Mouse (Mus musculus) hindbrain, embryonic 16.5 days (tissue): ENCODE measurements around the gene 4931406C07Rik. TPM values are rescaled to one million over a fixed set of nuclear protein-coding genes. Genes with fewer than 3 reads are reported as not detected.

Experiments used
- ATAC-seq: fragments of 200-750 bp; cut with Nextera tagmentation; 2 replicates; pipeline ENCODE4 v1.8.0; 2017; ENCODE audit warnings: moderate TSS enrichment, moderate library complexity
- H3K27ac ChIP-seq: fragments of 300-500 bp; sonication (generic); 2 replicates; pipeline ENCODE4 v1.5.1; 2014; ENCODE audit warnings: low read depth, mild to moderate bottlenecking, control low read depth, low read length, moderate library complexity
- H3K27me3 ChIP-seq: fragments of 300-500 bp; sonication (generic); replicated peaks from 2 replicates; pipeline ENCODE4 v1.6.1; 2014; ENCODE audit warnings: low read length; ENCODE audit not compliant: control insufficient read depth, insufficient read depth
- H3K36me3 ChIP-seq: fragments of 300-500 bp; sonication (generic); 2 replicates; pipeline ENCODE4 v1.6.1; 2014; ENCODE audit warnings: mild to moderate bottlenecking, low read length, moderate library complexity, mixed read lengths; ENCODE audit not compliant: control insufficient read depth, insufficient read depth
- H3K4me1 ChIP-seq: fragments of 300-500 bp; sonication (generic); 2 replicates; pipeline ENCODE4 v1.6.1; 2014; ENCODE audit warnings: low read depth, low read length; ENCODE audit not compliant: control insufficient read depth, insufficient read depth
- H3K4me2 ChIP-seq: fragments of 300-500 bp; sonication (generic); 2 replicates; pipeline ENCODE4 v1.6.1; 2014; ENCODE audit warnings: mild to moderate bottlenecking, low read length, control low read depth, moderate library complexity
- H3K4me3 ChIP-seq: fragments of 300-500 bp; sonication (generic); 2 replicates; pipeline ENCODE4 v1.5.1; 2014; ENCODE audit warnings: mild to moderate bottlenecking, low read length, control low read depth, moderate library complexity
- H3K9ac ChIP-seq: fragments of 300-500 bp; sonication (generic); 2 replicates; pipeline ENCODE4 v1.6.1; 2014; ENCODE audit warnings: low read depth, mild to moderate bottlenecking, control low read depth, low read length, moderate library complexity
- H3K9me3 ChIP-seq: fragments of 300-500 bp; sonication (generic); 2 replicates; pipeline ENCODE4 v1.6.1; 2014; ENCODE audit warnings: mild to moderate bottlenecking, low read length, moderate library complexity; ENCODE audit not compliant: control insufficient read depth
- WGBS: fragments of 180-500 bp; shearing (Covaris S2); extraction: QIAGEN DNeasy Blood & Tissue Kit; methylation state at CpG from one replicate; pipeline ENCODE4 v1.1.7; 2014; 5-methylcytosine and 5-hydroxymethylcytosine counted together
- polyA plus RNA-seq: library from polyadenylated mRNA; unstranded; fragments of >200 nt; fragmentation: Nextera tagmentation; extraction: Ambion mirVana; gene quantifications from 2 replicates; pipeline ENCODE4 v1.2.1, GENCODE M21; 2015

The 4931406C07Rik gene
- polyA plus RNA-seq, 1 experiment from 2014 or later = 13.7 TPM

- WGBS = 82% methylated on average over 14 of the region's 14 CpGs
- no peak overlapping the region for H3K27ac ChIP-seq
- H3K36me3 ChIP-seq = no peaks in the 10 kb centered on the region
- H3K9me3 ChIP-seq = no peaks in the 10 kb centered on the region
- H3K4me1 ChIP-seq = no peaks in the 10 kb centered on the region
- H3K4me3 ChIP-seq = no peak overlapping the region
- no peak overlapping the region for H3K4me2 ChIP-seq
- no peaks in the 10 kb centered on the region for H3K27me3 ChIP-seq
- H3K9ac ChIP-seq = no peak overlapping the region
- no peak for ATAC-seq
These were observed 60.8 kb downstream of the 4931406C07Rik start for GRCm38 (mm10) chr9:15245319-15246075.

GRCm38 (mm10) chr9:15242130-15242529 is 64.1 kb downstream of the 4931406C07Rik start:
- H3K27me3 ChIP-seq = no peaks in the 10 kb centered on the region
- H3K4me1 ChIP-seq = peaks cover 9% of the 10 kb centered on the region
- no peak overlapping the region for H3K4me2 ChIP-seq
- H3K36me3 ChIP-seq = no peaks in the 10 kb centered on the region
- no peaks in the 10 kb centered on the region for H3K9me3 ChIP-seq
- H3K9ac ChIP-seq = no peak overlapping the region
- H3K4me3 ChIP-seq = no peak overlapping the region
- no peak for ATAC-seq
- no peak overlapping the region for H3K27ac ChIP-seq
- WGBS = 85% methylated on average over 1 of the region's 1 CpGs

GRCm38 (mm10) chr9:15241596-15241939 is 64.7 kb downstream of the 4931406C07Rik start:
- no peaks in the 10 kb centered on the region for H3K27me3 ChIP-seq
- no peak overlapping the region for H3K4me2 ChIP-seq
- H3K9ac ChIP-seq = no peak overlapping the region
- no peaks in the 10 kb centered on the region for H3K36me3 ChIP-seq
- ATAC-seq = no peak
- no peak overlapping the region for H3K4me3 ChIP-seq
- H3K27ac ChIP-seq = no peak overlapping the region
- WGBS = 52% methylated on average over 9 of the region's 9 CpGs
- no peaks in the 10 kb centered on the region for H3K9me3 ChIP-seq
- H3K4me1 ChIP-seq = peaks cover 9% of the 10 kb centered on the region

GRCm38 (mm10) chr9:15240863-15241595 is 65.2 kb downstream of the 4931406C07Rik start:
- Histone ChIP-seq H3K9ac (no peak overlapping the region), H3K36me3 (no peaks in the 10 kb centered on the region), H3K4me3 (no peak overlapping the region), H3K4me1 (peaks cover 9% of the 10 kb centered on the region), H3K4me2 (no peak overlapping the region), H3K9me3 (no peaks in the 10 kb centered on the region), H3K27me3 (no peaks in the 10 kb centered on the region), H3K27ac (no peak overlapping the region)
- 71% methylated on average over 6 of the region's 6 CpGs for WGBS
- ATAC-seq = no peak

GRCm38 (mm10) chr9:15240006-15240405 is 66.2 kb downstream of the 4931406C07Rik start:
- H3K4me1 ChIP-seq = peaks cover 9% of the 10 kb centered on the region
- no peak for ATAC-seq
- H3K27ac ChIP-seq = no peak overlapping the region
- 88% methylated on average over 6 of the region's 6 CpGs for WGBS
- no peak overlapping the region for H3K9ac ChIP-seq
- H3K9me3 ChIP-seq = no peaks in the 10 kb centered on the region
- no peak overlapping the region for H3K4me3 ChIP-seq
- H3K4me2 ChIP-seq = peak overlapping the region; percentile 90
- no peaks in the 10 kb centered on the region for H3K27me3 ChIP-seq
- no peaks in the 10 kb centered on the region for H3K36me3 ChIP-seq

- Histone ChIP-seq H3K9me3 (no peaks in the 10 kb centered on the region), H3K27me3 (no peaks in the 10 kb centered on the region), H3K9ac (peak within 1 kb of the TSS; percentile 82), H3K36me3 (no peaks in the 10 kb centered on the region), H3K4me3 (peak within 1 kb of the TSS; percentile 58), H3K27ac (peak within 1 kb of the TSS; percentile 82), H3K4me2 (peak within 1 kb of the TSS; percentile 90), H3K4me1 (peaks cover 9% of the 10 kb centered on the region)
- 5% methylated on average over 33 of the region's 35 CpGs for WGBS
- peak; percentile 95 for ATAC-seq
These were observed 67.0 kb downstream of the 4931406C07Rik start, which contains the start of gene Vstm5 for GRCm38 (mm10) chr9:15239042-15239925. Gene Vstm5 (plus strand): TSS chr9:15239045.

GRCm38 (mm10) chr9:15238297-15238990 is 67.8 kb downstream of the 4931406C07Rik start:
- H3K4me3 ChIP-seq = peak overlapping the region; percentile 58
- H3K36me3 ChIP-seq = no peaks in the 10 kb centered on the region
- peak overlapping the region; percentile 82 for H3K27ac ChIP-seq
- no peak for ATAC-seq
- WGBS = 63% methylated on average over 16 of the region's 16 CpGs
- H3K9me3 ChIP-seq = no peaks in the 10 kb centered on the region
- H3K27me3 ChIP-seq = no peaks in the 10 kb centered on the region
- peaks cover 9% of the 10 kb centered on the region for H3K4me1 ChIP-seq
- H3K9ac ChIP-seq = peak overlapping the region; percentile 82
- peak overlapping the region; percentile 90 for H3K4me2 ChIP-seq

GRCm38 (mm10) chr9:15237516-15238296 is 68.5 kb downstream of the 4931406C07Rik start:
- H3K9me3 ChIP-seq = no peaks in the 10 kb centered on the region
- no peak overlapping the region for H3K4me3 ChIP-seq
- H3K27ac ChIP-seq = no peak overlapping the region; the same call in 1 of the 2 replicates
- peaks cover 9% of the 10 kb centered on the region for H3K4me1 ChIP-seq
- H3K27me3 ChIP-seq = no peaks in the 10 kb centered on the region
- no peak for ATAC-seq
- H3K9ac ChIP-seq = 0 out of 2 replicates have a peak overlapping the region, but pooled peaks have one; percentile 82
- H3K36me3 ChIP-seq = no peaks in the 10 kb centered on the region
- WGBS = 56% methylated on average over 14 of the region's 14 CpGs
- peak overlapping the region; percentile 90 for H3K4me2 ChIP-seq
